Mouse (Mus musculus): ENCODE data around the gene Atp13a3.
A peak's percentile ranks its signal among the peaks of the same experiment; 100 is the strongest.
"Not testable (repeated sequence)": the region's sequence is repeated elsewhere in the genome, so short reads cannot be mapped to it uniquely, and the experiment has no call there.

Atp13a3 gene

DNA sequence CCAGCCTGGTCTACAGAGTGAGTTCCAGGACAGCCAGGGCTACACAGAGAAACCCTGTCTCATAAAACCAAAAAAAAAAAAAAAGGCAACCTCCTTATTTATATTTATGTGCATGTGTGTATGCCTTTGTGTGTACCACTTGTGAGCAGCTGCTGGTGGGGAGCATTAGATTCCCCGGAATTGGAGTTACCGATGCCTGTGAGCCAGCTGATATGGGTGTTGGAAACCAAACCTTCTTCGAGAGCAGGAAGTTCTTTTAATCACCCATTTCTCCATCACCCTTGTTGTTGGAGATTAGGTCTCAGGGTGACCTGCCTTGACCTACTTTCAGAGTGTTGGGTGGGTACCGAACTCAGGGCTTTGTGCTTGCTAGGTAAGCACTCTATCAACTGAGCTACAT is 5.1 kb upstream of the Atp13a3 start:
- DNase-seq: no peak

DNA sequence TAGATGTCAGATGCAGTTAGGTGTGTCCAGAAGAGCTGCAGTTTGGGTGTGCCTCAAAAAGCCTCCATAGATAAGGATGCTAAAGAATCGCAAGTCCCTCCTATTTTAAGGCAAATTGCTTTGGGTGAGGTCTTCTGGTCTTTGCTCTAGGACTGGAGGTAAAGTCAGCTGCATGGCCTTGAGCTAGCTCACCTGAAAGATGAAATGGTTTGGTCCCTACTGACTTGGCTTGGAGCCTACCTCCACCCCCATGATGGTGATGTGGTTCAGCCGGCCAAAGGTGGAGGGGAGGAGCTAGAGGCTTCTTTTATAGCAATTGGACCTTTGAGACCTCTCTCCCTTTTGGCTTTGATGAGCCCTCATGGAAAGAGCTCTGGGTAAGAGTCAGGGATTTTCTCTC is 1.7 kb upstream of the Atp13a3 start:
- no peak for DNase-seq

GRCm38 (mm10) chr16:30403528-30403927 is 2.2 kb downstream of the Atp13a3 start:
- DNase-seq: no peak

- DNase-seq: no peak
Observed at GRCm38 (mm10) chr16:30397127-30398057, 8.4 kb downstream of the Atp13a3 start.

DNA sequence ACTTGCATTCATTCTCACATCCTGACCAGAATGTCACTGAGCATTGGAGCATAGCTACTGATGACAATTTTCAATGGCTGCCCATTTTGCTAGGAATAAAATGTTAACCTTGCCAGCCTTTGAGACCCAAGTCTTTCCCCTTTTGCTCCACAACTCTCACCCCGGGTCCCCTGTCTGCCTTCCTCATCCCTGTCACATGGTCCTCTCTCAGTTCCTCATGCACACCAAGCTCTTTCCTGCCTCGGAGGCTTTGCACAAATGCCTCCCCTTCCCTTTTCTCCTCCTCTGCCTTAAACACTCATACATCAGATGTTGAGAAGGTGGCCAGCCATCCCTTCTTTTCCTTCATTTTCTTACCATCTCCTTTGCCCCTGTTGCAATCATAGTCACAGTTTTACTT is 10.6 kb downstream of the Atp13a3 start:
- DNase-seq: no peak

GRCm38 (mm10) chr16:30390650-30391340 is 15.0 kb downstream of the Atp13a3 start:
- no peak for DNase-seq

- DNase-seq: no peak
Observed at GRCm38 (mm10) chr16:30389831-30390649, 15.7 kb downstream of the Atp13a3 start.

GRCm38 (mm10) chr16:30389210-30389684 is 16.5 kb downstream of the Atp13a3 start:
- peak; percentile 27 to 43 for DNase-seq

DNA sequence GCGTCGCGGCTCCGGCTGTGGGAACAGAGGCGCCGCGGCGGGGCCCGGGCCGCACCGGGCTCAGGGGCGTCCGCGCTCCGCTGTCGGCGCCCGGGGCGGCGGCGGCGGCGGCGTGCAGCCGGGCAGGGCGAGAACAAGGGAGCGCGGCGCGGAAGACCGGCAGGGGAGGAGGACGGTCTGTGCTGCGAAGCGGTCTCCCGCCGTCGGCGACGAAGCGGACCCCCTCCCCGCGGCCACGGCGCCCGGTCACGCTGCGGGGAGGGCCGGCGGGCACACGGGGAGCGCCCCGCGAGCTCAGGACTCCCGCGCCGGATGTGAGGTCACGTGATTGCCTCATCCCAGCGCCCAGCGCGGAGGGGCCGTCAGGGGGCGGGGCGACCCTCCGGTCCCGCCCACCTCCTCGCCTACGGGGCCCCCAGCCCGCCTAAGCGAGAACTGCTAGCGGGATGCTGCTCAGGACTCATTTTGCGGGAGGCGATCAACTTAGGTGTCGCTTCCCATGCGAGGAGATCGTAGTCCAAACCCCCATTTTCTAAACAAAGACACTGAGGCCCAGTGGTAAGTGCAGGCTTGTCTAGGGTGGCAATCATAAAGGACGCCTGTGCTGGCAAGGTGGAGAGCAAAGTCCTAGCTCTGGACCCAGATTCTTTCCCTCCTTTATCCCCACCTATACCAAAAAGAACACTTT is 17.1 kb downstream of the Atp13a3 start:
- peak; percentile 88 to 93 for DNase-seq

DNA sequence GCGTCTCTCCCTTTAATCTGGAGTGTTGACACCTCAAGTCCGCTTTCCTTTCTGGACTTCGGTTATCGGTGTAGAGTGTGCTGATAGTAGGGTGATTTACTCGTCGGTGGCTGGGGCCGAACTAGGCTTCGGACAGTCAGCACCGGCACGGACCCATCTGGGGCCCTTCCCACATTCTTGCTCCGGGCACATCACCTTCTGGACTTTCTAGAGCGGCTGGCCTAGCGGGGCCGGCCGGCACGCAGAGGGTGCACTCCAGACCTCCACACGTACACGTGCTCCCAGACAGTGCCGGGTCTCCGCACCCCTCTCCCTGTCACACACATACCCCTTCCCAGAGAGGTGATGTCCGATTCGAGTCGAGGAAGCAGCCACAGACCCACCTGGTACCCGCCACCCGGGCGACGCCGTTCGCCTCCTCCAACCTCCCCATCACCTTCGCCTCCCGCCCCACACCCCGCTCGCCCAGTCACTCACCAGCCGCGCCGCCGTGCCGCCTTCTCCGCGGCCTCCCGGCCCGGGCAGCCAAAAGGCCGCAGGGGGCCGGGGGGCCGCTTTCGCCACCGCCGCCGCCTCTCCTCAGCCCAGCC is 17.8 kb downstream of the Atp13a3 start:
- DNase-seq: peak; percentile 47 to 64

DNA sequence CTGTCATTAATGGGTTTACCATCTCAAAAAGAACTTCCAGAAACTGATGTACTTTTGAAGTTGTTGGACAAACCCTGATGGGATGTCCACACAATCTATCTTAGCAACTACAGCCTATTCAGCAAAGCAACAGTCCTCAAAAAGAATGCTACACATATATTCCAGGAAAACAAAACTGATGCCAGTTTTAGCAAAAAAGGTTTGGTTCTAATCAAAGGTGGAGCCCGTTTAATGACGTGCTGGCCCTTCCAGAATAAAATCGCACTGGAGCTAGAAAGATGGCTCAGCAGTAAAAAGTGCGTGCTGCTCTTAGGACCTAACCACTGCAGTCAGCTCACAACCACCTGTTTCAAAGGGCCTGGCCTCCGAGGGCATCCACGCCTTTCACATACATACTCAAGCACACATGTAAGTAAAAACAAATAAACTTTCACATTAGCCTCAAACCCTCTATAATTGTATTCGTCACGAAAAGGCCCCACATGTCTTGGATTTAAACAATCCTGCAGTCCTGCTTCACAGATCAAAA is 18.8 kb downstream of the Atp13a3 start:
- no peak for DNase-seq

DNA sequence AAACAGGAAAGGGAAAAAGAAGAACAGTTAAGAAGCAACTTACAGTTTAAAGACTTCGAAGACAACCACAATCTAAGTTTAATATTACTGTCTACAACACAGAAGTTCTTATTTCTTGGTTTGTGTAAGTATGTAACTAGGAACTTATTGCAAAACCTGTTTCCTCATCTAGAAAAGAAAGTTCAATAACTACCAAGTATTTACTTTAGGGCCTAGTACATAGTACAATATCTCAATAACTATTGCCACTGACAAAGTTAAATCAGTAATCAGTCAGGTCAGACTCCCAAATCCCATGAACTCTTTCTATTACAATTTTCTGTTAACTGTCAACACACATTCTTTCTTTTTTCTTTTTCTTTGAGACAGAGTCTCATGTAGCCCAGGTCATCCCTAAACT is 20.2 kb downstream of the Atp13a3 start:
- DNase-seq: no peak

GRCm38 (mm10) chr16:30376237-30376636 is 29.5 kb downstream of the Atp13a3 start:
- no peak for DNase-seq

- no peak for DNase-seq
Observed at GRCm38 (mm10) chr16:30374927-30375326, 30.8 kb downstream of the Atp13a3 start.

- peak; percentile 55 to 67 for DNase-seq
Observed at GRCm38 (mm10) chr16:30374266-30374665, 31.5 kb downstream of the Atp13a3 start.

DNA sequence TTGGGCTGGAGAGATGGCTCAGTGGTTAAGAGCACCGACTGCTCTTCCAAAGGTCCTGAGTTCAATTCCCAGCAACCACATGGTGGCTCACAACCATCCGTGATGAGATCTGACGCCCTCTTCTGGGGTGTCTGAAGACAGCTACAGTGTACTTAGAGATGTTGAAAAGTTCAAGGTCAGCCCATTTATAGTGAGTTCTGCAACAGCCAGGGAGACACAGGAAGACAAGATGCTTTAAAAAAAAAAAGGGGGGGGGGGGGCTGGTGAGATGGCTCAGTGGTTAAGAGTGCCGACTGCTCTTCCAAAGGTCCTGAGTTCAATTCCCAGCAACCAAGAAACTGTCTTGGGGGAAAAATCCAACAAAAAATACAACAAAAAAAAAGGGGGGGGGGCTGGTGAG is 32.5 kb downstream of the Atp13a3 start:
- DNase-seq: not testable (repeated sequence)

GRCm38 (mm10) chr16:30367395-30367794 is 38.4 kb downstream of the Atp13a3 start:
- DNase-seq: no peak

DNA sequence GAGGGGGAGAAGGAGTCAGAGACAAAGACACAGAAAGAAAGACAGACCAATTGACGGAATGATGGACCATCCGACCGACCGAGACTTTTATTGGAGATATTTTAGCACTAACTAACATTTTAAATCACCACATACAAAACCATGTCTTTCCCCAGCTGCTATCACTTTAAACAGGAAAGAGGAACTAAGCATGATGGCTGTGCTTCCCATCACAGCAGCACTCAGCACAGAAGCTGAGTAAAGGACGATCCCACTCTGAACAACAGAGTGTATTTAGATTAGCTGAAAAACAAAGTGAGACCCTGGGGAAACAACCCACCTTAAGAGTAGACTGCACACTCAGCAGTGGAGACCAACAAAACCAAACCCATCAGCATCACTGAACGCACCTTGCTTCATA is 41.2 kb downstream of the Atp13a3 start:
- no peak for DNase-seq

DNA sequence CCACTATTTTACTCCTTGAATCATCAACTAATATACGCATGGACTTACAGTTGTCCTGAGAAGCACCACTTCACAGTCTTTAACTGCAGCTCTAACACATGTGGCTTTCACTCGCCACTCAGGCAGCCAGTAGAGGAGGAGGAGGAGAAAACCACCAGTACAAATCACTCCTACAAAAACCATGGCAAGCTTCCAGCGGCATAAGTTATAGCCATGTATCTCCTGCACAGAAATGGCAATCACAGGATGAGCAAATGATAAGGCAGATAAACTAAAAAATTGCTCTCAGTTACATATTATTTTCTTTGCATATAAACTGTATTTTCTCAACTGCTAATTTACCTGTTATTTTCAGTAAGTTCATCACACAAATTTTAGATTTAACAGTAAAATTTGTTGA is 43.2 kb downstream of the Atp13a3 start:
- DNase-seq: no peak

GRCm38 (mm10) chr16:30353489-30353888 is 52.3 kb downstream of the Atp13a3 start:
- DNase-seq: not testable (repeated sequence)

GRCm38 (mm10) chr16:30314236-30314635 is 91.5 kb downstream of the Atp13a3 start:
- peak in 1 of 2 experiments; percentile 24 for DNase-seq

DNA sequence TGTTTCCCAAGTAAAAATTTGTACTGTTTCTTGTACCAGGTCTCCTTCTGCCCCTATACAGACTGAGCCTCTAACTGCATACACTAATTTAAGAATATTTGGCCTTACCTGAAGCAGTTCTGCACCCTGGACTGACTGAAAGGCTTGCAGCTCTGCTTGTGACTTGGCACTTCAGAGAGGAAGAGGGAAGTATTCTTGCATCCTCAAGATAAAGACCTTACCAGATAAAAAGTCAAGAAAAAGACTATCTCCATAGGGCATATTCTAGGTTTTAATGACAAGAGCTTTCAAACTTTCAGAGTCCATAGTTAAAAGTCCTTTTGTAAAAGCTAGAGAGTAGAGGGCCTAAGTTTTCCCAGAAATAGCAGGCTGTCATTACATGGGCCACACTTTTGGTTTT is 95.1 kb downstream of the Atp13a3 start, which contains the start of gene Gp5:
TSS of gene Gp5 (minus strand) at position 133 of the 400 bp plus-strand sequence.
- no peak for DNase-seq
